Mouse (Mus musculus) embryonic fibroblast, embryonic 13.5 days (primary cell): Measurements from ENCODE around the gene Rfesd.

Source experiments
- CTCF ChIP-seq: IDR thresholded peaks from 2 replicates; pipeline ENCODE4 v1.5.1; 2011; ENCODE audit warnings: mild to moderate bottlenecking, control low read depth, low read length, moderate library complexity, borderline replicate concordance; ENCODE audit not compliant: insufficient read depth
- POLR2A ChIP-seq: IDR thresholded peaks from 2 replicates; pipeline ENCODE4 v1.6.1; 2011; ENCODE audit warnings: low read depth, mild to moderate bottlenecking, control low read depth, low read length, moderate library complexity

DNA sequence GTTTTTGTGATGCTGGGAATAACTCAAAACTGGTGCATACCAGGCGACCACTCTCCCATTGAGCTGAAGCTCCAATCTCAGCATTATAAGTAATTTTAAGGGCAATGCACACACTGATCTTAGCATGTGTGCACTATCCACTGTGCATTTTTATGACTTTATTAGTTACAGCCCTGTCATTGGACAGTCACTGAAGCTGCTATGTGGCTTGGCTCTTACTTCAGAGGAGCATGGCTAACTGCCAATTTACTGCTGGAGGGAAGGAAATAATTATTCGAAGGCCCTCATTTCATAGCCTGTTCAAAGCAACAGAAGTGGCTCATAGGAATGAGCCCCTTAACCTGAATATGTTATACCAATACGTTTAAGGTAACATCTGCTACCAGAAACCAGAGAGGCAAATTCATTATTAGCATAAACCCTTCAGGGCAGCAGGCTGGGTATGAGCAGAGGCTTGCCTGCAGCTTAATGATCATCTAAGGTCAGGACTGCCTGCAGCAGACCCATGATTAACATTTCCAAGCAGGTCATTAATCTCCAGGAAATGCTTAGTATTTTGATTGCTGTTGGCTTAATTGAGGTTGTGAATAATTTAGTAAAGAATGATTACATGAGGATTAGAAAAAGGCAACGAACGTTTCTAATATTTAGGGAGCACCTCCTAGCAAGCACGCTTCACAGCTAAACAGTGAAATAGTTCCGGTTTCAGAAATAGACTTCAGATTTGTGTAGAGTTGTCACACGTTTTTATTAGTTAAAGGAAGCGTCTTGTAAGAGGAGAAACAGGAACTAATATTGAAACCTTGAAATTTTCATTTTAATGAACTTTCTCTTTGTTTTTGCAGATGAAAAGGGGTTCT is 26.1 kb downstream of the Rfesd start:
- no peak for TF ChIP-seq CTCF
- TF ChIP-seq POLR2A = no peak
